8 mouse cellular contexts compared by ENCODE assay signal in the genomic region with DNA sequence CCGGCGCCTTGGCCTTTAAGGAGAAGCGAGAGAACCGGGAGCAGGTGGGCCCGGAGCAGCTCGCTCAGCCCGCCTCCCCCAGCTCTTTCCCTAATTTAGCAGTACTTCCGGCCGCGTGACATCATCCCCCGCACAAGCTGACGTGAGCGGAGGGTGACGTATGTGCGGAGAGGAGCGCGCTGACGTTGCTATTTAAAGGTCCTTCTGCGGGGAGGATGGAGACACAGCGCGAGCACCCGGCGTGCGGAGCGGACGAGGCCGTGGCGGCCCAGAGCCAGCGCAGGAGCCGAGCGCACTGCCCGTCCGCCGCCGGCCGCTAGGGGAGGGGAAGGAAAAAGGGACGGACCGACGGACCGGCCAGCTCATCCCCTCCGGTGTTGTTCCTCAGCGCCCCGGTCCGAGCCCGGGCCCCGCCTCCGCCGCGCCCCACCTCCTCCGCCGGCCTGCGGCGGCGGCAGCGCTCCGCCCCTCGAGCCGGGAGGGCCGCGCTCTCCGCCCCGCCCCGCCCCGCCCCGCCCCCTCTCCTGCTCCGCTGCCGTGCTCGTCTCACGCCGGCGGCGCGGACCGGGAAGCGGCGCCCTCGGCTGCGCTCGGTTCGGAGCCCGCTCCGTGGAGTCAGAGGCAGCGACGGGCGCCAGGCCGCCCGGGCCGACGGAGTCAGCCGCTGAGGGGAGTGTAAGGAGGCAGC. TPM values are rescaled to one million over a fixed set of nuclear protein-coding genes. Genes with fewer than 3 reads are reported as not detected.
DNase-seq lines count a peak whose midpoint lies in the region; ATAC-seq lines count a peak whose summit lies in the region.

No protein-coding gene starts in this region.

- WGBS in hindbrain, embryonic 15.5 days, result under 1% methylated on average over 50 of the region's 90 CpGs

- H3K27ac ChIP-seq in hindbrain, embryonic 15.5 days (replicated peaks), result peak overlapping the region; percentile 99

- no peaks in the 10 kb centered on the region for H3K27me3 ChIP-seq in hindbrain, embryonic 15.5 days

- no peaks in the 10 kb centered on the region for H3K36me3 ChIP-seq in hindbrain, embryonic 15.5 days

- DNase-seq in T-cell, adult 2 months (ENCODE audit: low spot score), result peak; percentile 96
- peak; percentile 96 to 97 for DNase-seq in cerebellum, postnatal 36 days
- peak; percentile 99 for DNase-seq in frontal cortex, postnatal 36 days (ENCODE audit: low spot score in 2 of 2)
- DNase-seq in left cerebral cortex, adult 11 months (ENCODE audit: low spot score), result peak; percentile 96
- peak; percentile 95 to 96 for DNase-seq in lung, postnatal 4 days
- DNase-seq in retina, postnatal 7 days (ENCODE audit: low read depth, low spot score), result peak; percentile 94
- peak; percentile 96 for DNase-seq in urinary bladder, adult 2 months (ENCODE audit: low spot score)

- H3K4me2 ChIP-seq in hindbrain, embryonic 15.5 days, result peak overlapping the region; percentile 61

- peak; percentile 99 for ATAC-seq in hindbrain, embryonic 15.5 days (ENCODE audit: low FRiP score, low read depth)

- peak overlapping the region; percentile 80 for H3K4me3 ChIP-seq in hindbrain, embryonic 15.5 days

- H3K9me3 ChIP-seq in hindbrain, embryonic 15.5 days, result no peaks in the 10 kb centered on the region

- H3K4me1 ChIP-seq in hindbrain, embryonic 15.5 days (replicated peaks), result peaks cover 33% of the 10 kb centered on the region

- H3K9ac ChIP-seq in hindbrain, embryonic 15.5 days, result peak overlapping the region; percentile 87

RNA-seq across cellular contexts. Expression of gene Homer1, which starts 4.3 kb away (rescaled TPM):
- polyA plus RNA-seq in hindbrain, embryonic 15.5 days (2015; fragmentation: Nextera tagmentation; extraction: Ambion mirVana), result 13.0 and 13.5 TPM in 2 replicates
- polyA plus RNA-seq in urinary bladder, adult 2 months (2012; rRNA removed), result 8.3 and 8.8 TPM in 2 replicates

Comparison
In these comparisons a context has a peak if more than half of its experiments do, and no peak if none do; other contexts are left out.
1. Peak in every context shown above with its lines: DNase-seq, ATAC-seq, H3K4me3 ChIP-seq and H3K27ac ChIP-seq.